Mouse (Mus musculus) kidney, postnatal 25 days (tissue): Measurements from ENCODE around the gene Pld5.

Source experiments
- DNase-seq, 2 experiments: peaks; one replicate each; pipeline ENCODE4 v3.0.0; 2021; ENCODE audit warnings: mixed read lengths in 2 of 2

The Pld5 gene

GRCm38 (mm10) chr1:176167114-176167513, 108.0 kb downstream of the Pld5 start:
- no peak for DNase-seq

DNA sequence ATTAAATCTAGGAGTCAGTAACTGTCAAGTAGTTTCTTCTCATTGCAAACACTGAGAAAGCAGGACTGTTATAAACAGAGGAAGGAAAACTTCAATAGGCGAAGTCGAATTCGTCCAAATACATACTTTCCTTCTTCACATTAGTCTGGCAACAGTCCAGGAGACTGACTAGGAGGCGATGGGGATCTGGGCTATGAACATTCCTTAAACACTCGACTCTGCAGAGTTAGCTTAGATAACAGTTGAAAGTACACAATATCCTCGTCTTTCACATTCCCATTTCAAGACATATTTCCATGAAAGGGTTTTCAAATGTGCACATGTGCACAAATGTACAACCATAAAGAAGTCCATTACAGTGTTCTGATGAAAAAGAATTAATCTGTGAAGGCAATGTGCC, 129.8 kb downstream of the Pld5 start:
- DNase-seq, result no peak

DNA sequence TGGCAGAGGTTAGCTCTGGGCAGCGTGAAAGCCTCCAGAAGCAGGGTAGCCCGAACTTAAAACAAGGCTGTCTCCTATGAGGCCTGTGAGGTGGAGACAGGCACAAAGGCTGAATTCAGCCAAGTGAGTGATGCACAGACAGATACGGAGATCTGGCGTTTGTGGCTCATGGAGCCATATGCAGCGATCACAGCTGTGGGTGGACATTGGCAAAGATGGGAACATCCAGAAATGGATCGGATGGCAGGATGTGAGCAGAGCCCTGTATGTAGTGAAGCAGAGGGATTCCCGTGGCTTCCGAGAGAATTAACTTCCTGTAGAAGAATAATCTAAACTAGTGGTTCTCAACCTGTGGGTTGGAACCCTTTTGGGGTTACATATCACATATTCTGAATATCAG, 140.7 kb downstream of the Pld5 start:
- no peak for DNase-seq

DNA sequence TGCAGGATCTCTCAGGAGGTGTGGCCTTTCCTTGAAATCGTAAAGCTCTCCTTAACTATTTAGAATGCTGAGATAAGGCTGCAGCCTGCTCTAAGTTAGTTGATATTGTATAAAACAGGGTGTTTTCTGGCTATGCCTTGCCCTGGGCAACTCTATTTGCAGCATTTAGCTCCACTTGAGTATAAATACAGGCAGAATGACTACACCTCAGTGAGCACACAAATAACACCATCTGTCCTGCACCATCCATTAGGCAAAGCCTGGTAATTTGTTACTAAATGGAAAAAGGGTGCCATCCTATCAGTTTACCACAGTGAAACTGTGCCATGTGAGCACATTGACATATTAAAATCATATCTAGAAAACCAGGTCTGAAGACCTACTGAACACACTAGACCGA, 149.3 kb downstream of the Pld5 start:
- DNase-seq, result no peak

DNA sequence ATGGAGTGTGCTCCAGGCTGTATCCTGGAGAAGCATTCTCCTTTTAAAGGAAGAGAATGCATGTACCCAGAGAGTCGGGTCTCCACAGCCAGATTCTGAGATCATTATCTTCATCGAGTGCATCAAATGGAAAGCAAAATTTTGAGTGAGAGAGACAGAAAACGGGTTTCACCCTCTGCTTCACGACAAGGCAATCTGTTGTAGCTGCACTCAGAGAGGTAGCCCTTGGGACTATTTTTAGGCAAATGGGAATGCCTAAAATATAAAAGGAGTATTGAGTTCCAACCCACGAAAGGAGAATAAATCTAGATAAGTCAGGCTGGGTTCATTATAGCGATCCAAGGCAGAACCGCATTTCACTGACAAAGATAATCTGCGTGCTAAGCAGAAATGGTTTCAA, 150.7 kb downstream of the Pld5 start:
- DNase-seq, result no peak

GRCm38 (mm10) chr1:176123781-176124180, 151.3 kb downstream of the Pld5 start:
- no peak for DNase-seq

DNA sequence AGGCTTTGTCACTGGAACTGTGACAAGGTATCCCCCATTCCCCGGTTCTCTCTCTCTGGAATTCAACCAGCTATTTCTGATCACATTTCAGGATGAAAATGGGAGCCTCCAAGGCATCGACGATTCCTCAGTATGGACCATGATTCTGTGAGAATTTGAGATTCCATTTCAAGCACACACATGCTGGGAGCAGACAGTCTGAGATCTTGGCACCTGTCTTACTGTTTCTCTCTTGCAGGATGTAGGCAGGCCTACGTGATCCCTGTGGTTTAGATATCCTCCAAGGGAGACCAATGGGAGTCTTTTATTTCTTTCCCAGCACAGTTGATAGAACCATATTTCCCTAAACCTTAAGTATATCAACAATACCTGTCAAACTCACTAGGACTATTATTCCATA, 159.5 kb downstream of the Pld5 start:
- DNase-seq, result no peak

DNA sequence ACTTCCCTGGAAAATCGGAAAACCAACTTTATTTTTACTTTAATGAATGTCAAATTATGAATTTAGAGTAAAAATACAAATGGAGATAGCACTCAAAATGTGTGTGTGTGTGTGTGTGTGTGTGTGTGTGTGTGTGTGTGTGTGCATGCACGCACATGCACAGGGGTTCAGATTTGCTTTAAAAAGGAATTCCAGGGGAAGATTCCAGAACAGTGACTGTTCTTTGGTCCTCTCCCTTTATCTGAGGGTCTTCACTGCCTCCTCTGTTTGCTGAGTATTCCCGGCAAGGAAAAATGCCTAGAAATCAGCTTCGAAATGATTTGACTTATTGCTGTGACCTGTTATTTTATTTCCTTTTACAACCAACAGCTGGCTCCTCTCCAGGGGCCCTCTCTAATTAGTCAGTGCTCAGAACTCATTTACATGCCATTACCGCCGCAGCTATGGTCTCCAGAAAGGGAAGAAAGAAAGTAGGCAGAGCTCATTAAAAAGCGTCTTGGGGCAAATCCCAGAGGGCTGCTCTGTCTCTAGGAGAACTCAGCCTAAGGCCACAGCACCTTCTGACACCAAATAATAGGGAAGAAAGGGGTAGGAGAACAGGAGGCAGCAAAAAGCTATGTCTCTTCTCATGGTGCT, 176.3 kb downstream of the Pld5 start:
- DNase-seq, result peak in 1 of 2 experiments; percentile 38

DNA sequence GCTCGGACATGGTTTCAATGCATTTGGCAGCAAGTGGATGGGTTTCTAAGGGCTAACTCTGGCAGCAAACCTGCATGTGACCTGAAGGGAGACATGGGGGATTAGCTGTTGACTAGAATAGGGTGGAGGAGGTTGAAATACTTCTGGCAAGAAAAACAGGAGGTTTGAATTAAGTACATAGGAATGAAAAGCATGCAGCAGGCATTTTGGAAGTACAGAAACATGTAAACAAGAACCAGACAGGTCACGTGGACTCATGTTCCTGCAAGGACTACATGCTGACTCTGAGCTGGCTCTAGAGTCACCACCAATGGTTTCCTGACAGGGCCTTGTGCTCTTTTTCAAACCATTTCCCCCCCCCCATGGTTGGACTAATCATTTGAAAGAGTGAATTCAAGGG, 183.0 kb downstream of the Pld5 start:
- no peak for DNase-seq

DNA sequence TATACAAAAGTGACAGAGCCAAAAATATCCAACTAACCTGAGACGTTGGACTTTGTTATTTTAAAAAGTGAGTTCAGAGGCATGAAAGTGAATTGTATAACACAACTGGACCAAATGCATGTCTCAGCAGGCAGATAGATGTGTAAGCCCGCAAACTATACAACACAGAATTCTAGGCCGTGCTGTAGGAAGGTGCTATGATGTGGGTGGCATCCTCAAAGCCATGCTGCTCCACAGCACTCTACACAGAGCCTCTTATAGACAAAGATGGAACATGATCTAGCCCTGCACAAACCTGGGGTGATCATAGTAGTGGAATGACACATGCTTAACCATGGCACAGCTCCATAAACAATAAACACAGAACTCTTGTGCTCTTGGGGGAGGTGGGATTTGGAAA, 185.7 kb downstream of the Pld5 start:
- no peak for DNase-seq

DNA sequence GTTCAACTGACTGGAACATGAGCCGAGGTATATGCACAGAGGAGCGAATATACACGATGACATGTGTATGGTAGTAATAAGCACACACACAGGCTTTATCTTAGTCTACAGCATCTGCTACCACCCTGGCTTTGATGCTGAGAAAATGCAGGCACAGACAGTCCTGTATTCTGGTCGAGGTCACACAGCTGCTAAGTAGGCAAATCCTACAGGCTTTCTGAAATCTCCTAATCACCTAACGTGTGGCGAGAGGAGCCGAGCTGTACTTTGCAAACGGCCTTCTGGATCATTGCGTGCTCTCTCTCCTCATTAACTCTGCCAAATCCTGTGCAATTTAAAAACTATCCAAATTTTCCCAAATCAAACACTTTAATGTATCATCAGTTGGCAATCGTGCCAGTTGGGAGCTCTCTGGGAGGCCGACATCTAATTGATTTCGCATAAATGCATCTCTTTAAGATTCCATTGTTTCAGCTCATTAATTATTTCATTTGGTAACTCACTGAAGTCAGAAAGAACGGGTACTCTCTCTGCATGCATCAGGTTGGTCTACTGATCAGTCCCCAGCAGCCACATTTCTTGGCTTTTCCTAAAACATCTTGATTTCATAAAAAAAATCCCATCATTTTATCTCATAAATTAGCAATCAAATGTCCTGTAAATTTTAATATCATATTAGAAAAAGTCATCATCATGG, 189.0 kb downstream of the Pld5 start:
- DNase-seq, result no peak

- DNase-seq, result no peak
Measured at GRCm38 (mm10) chr1:176082306-176082705, 192.8 kb downstream of the Pld5 start.

DNA sequence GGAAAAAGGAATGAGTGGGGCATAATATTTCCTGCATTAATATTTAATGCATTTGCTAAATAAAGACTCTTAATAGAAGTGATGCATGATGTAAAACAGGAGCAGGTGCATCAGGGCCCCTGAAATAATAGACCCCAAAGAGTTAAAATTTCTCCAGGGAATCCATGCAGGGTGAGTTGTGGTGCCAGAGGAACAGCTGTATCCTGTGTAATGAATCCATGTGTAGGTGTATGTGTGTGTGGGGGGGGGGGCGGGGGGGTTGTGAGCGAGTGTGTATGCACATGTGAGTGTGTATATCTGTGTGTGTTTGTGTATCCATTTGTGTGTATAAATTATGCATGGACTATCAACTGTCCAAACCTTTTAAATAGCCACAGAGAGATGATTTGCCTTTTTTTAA, 194.1 kb downstream of the Pld5 start:
- no peak for DNase-seq

DNA sequence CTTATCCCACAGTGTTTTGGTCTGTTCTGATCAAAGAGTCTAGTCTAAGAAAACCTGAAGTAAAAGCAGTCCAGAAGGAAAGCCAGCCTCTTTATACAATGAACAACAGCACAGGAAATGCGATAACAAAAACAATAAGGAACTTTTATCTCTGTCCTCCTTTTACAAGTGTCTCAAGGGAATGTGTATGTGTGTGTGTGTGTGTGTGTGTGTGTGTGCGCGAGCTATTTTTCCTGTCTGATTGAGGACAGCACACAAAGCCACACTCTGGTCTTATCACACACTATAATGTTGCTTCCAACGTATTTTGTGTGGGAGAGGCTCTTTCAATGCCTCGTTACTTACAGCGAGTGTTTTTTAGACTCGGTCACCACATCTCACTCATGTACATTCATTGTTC, 196.7 kb downstream of the Pld5 start:
- no peak for DNase-seq

GRCm38 (mm10) chr1:176076799-176077198, 198.3 kb downstream of the Pld5 start:
- no peak for DNase-seq

DNA sequence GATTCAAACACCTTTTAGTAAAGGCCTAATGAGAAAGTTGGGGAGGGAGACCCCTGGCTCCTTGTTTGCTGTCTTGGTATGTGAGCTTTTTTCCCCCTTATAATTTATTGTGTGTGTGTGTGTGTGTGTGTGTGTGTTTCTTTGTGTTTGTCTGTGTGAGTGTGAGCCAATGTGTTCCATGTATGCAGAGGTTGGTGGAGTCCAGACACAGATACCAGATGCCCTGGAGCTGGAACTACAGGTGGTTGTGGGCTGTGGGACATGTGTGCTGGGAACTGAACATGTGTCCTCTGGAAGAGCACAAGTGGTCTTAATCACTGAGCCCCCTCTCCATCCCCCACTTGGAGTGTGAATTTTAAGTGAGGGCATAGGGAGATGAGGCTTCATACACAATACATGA, 199.3 kb downstream of the Pld5 start:
- no peak for DNase-seq

- peak; percentile 77 to 83 for DNase-seq
Measured at GRCm38 (mm10) chr1:176075409-176075808, 199.7 kb downstream of the Pld5 start.

- no peak for DNase-seq
Measured at GRCm38 (mm10) chr1:176074526-176074925, 200.6 kb downstream of the Pld5 start.

DNA sequence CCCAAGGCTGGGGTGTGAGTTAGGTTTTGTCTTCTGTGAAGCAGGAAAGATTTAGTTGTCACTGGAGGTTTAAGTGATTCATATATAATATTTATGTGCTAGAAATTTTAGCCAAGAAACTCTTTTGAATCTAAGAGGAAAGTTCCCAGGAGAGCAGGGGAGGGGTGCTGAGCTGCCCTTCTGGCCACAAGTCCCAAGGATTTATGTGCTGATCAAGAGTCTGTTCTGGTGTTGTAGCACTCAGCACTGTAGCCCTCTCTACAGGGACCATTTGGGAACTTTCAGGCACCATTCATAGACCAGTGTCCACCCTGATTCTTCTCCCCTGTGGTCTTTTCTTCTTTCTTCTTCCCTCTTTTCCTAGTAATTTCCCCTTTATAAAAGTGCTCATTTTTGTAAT, 209.8 kb downstream of the Pld5 start:
- no peak for DNase-seq

- no peak for DNase-seq
Measured at GRCm38 (mm10) chr1:176064471-176064870, 210.6 kb downstream of the Pld5 start.

DNA sequence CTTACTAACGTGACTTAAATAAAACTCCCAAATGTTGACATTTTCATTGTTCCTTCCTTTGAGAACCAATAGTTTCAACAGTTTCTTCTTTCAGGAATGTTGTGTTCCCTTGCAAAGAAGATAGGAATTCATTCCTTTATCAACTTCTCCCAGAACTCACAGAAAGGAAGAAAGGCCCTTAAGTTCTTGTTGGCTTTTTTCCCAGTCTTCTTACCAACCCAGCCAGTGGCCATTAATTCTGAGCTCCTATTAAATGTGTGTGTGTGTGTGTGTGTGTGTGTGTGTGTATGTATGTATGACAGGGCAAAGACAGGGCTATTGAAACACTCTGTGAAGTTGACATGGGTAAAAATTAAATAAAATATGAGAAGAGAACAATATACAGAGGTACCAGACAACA, 221.5 kb downstream of the Pld5 start:
- DNase-seq, result no peak

DNA sequence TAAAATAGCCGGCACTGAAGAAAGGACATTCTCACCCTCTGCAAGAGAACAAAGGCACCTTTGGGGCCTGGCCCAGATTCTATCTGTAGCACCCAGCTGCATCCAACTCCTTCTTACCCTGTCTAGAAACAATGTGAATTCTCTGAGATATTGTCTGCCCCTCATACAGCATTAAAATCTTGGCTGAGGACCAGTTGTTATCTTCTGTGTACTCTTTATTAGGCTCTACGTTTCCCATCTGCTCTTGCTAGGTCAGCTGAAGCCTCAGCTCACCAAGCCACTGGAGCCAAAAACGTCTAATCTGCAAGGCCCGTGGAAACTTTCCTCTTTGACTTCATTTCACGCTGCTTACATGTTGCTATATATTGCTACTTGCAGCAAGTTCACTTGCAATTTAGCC, 228.1 kb downstream of the Pld5 start:
- DNase-seq, result no peak

DNA sequence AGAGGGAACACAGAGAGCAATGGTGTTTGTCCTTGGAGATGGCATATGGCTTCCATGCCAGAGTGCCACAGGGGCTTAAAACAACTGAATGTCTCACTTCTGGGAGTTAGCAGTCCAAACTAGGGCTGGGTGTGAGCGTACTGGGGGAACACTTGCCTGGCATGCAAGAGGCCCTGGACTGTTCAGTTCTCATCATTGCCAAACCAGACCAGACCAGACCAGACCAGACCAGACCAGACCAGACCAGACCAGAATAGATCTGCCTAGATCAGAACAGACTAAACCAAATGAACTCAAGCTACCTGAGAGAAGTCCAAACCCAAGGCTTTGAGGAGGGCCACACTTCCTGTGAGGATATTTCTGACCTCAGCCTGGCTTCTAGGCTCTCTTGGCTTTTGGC, 228.7 kb downstream of the Pld5 start:
- DNase-seq, result no peak

DNA sequence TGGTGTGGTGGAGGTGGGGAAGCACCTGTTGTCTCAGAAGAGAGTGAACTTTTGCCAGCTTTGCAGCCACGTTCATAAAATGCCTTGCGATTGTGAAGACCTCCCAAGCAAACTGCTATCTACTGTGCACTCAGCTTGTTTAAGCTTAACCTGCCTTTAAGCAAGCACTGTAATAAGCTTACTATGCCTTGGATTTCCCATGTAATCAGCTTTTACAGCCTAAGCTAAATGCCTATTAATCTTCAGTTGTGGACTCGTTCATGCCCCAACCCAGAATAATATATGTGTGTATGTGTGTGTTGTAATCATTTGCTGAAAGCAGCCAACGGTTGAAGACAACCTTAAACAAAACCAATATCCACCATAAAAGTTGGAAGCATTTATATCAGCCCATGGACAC, 232.1 kb downstream of the Pld5 start:
- DNase-seq, result no peak

DNA sequence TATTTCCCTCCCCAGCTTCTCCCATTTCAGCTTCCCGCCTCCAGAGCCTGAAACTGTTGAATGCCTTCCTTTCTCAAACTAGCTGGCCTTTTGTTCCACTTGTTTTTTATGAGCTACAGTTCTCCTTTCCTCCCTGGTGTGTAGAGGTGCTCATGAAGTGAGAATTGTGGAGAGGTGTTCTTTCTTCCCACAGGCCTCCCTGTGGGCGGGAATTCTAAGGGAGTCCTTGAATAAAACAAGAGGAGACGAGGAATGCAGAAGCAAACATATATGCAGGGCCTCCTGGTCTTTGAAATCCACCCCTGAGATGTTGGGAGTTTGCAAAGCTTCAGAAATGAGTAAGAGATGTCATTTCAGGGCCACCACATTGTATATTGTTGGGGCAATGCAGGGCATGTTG, 235.2 kb downstream of the Pld5 start:
- no peak for DNase-seq
